Comparison of ENCODE assay signal across 26 mouse cellular contexts in the genomic region with DNA sequence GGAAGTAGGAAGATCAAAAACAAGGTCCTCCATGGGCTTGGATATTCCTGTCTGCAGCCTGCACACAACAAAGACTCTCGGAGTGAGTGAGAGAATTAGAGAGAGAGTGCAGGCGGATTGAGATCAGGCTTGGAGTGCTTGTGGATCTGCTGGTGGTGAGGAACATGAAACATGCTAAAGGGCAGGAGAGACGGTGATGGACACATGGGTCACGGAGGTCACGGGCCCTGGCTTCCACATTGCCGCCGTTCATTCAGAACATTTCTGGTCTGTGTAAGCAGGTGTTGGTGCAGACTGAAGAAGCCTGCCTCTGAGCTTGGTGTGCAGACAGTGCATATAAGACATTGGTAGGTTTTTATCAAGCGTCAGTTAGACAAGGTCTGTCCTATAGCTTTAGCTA. TPM values are rescaled to one million over a fixed set of nuclear protein-coding genes. Genes with fewer than 3 reads are reported as not detected.
DNase-seq lines count a peak whose midpoint lies in the region; ATAC-seq and TF ChIP-seq lines count a peak whose summit lies in the region.
"Had no signal": no experiment of that assay in that cellular context is flagged by ENCODE, and none has a peak within 500 bp of the region (broad histone marks: within the 10 kb centered on the region; RNA-seq: fewer than 3 reads in every experiment).

No protein-coding gene starts in this region.

- peaks cover 42% of the 10 kb centered on the region for H3K36me3 ChIP-seq in kidney, embryonic 14.5 days (ENCODE audit: control insufficient read depth, insufficient read depth, low read length)
- H3K36me3 ChIP-seq in liver, embryonic 15.5 days (replicated peaks): peaks cover 6% of the 10 kb centered on the region
- peaks cover 9% of the 10 kb centered on the region for H3K36me3 ChIP-seq in liver, embryonic 11.5 days (ENCODE audit: control insufficient read depth, insufficient read depth, low read length)
- peaks cover 18% of the 10 kb centered on the region for H3K36me3 ChIP-seq in stomach, embryonic 15.5 days
- peaks cover 3% of the 10 kb centered on the region; the same call in 1 of the 2 replicates for H3K36me3 ChIP-seq in stomach, postnatal 0 days (ENCODE audit: control insufficient read depth, insufficient read depth, low read length)

- H3K27ac ChIP-seq in kidney, embryonic 14.5 days (ENCODE audit: low read depth, low read length): peak overlapping the region; percentile 78; the same call in 1 of the 2 replicates
- 0 out of 2 replicates have a peak overlapping the region, but pooled peaks have one; percentile 69 for H3K27ac ChIP-seq in liver, embryonic 15.5 days (replicated peaks)
- H3K27ac ChIP-seq in liver, embryonic 11.5 days (ENCODE audit: low read depth, low read length): no peak overlapping the region
- peak overlapping the region; percentile 86; the same call in 1 of the 2 replicates for H3K27ac ChIP-seq in stomach, embryonic 15.5 days
- no peak overlapping the region for H3K27ac ChIP-seq in stomach, postnatal 0 days (replicated peaks)
- H3K27ac ChIP-seq: limb, embryonic 10.5 days; macrophage had no signal

- ATAC-seq in kidney, embryonic 14.5 days (ENCODE audit: low FRiP score, low TSS enrichment): no peak
- no peak for ATAC-seq in liver, embryonic 15.5 days (ENCODE audit: insufficient read depth)
- ATAC-seq in liver, embryonic 11.5 days (replicated peaks; ENCODE audit: low FRiP score): no peak
- ATAC-seq in stomach, embryonic 15.5 days (ENCODE audit: insufficient read depth, low FRiP score, low read depth): no peak
- no peak for ATAC-seq in stomach, postnatal 0 days (ENCODE audit: low FRiP score, low TSS enrichment)
- ATAC-seq: forebrain, embryonic 16.5 days; intestine, embryonic 16.5 days; lung, postnatal 0 days had no signal

- no peak for TF ChIP-seq CTCF in stomach, postnatal 0 days (IDR thresholded peaks at IDR 0.05; ENCODE audit: low read depth)

- peak; percentile 15 for DNase-seq in embryo, embryonic 10.5 days (ENCODE audit: low spot score)
- DNase-seq in embryo, embryonic 11 days: no peak
- DNase-seq in kidney, adult 8-10 months: no peak
- no peak for DNase-seq in liver, embryonic 11.5 days (ENCODE audit: low spot score)
- DNase-seq in stomach, postnatal 0 days (ENCODE audit: low spot score): no peak
- DNase-seq: adrenal gland, postnatal 10 days; cerebellum, adult 18-20 months; cerebellum, postnatal 14 days; gastrocnemius, postnatal 10 days; heart, postnatal 10 days; liver, embryonic 13.5 days; retina, postnatal 1 day; right cerebral cortex, postnatal 25 days; spleen, adult 18-20 months; thymus, adult 18-20 months; thymus, postnatal 4 days had no signal

- H3K27me3 ChIP-seq in kidney, embryonic 14.5 days (ENCODE audit: control insufficient read depth, insufficient read depth, low read length): no peaks in the 10 kb centered on the region
- no peaks in the 10 kb centered on the region for H3K27me3 ChIP-seq in liver, embryonic 15.5 days
- no peaks in the 10 kb centered on the region for H3K27me3 ChIP-seq in liver, embryonic 11.5 days (replicated peaks; ENCODE audit: control insufficient read depth, insufficient read depth, low read length)
- H3K27me3 ChIP-seq in stomach, embryonic 15.5 days (replicated peaks): no peaks in the 10 kb centered on the region
- no peaks in the 10 kb centered on the region for H3K27me3 ChIP-seq in stomach, postnatal 0 days (ENCODE audit: control insufficient read depth, insufficient read depth, low read length)
- H3K27me3 ChIP-seq: hindbrain, embryonic 15.5 days; liver, embryonic 13.5 days had no signal

- H3K9me3 ChIP-seq in kidney, embryonic 14.5 days (ENCODE audit: control insufficient read depth, low read length): no peaks in the 10 kb centered on the region
- H3K9me3 ChIP-seq in liver, embryonic 15.5 days (replicated peaks): no peaks in the 10 kb centered on the region
- no peaks in the 10 kb centered on the region for H3K9me3 ChIP-seq in liver, embryonic 11.5 days (ENCODE audit: control insufficient read depth, low read length)
- no peaks in the 10 kb centered on the region for H3K9me3 ChIP-seq in stomach, embryonic 15.5 days
- no peaks in the 10 kb centered on the region for H3K9me3 ChIP-seq in stomach, postnatal 0 days (ENCODE audit: control insufficient read depth, low read length)
- H3K9me3 ChIP-seq: hindbrain, embryonic 15.5 days; limb, embryonic 10.5 days; liver, embryonic 13.5 days had no signal

- 62% methylated on average over 8 of the region's 8 CpGs for WGBS in kidney, embryonic 14.5 days
- 72% methylated on average over 8 of the region's 8 CpGs for WGBS in liver, embryonic 15.5 days (ENCODE audit: insufficient replicate concordance)
- WGBS in liver, embryonic 11.5 days: 84% methylated on average over 8 of the region's 8 CpGs
- 64% methylated on average over 8 of the region's 8 CpGs for WGBS in stomach, embryonic 15.5 days
- WGBS in stomach, postnatal 0 days: 73% methylated on average over 8 of the region's 8 CpGs

- no peak for TF ChIP-seq EP300 in stomach, postnatal 0 days (optimal IDR thresholded peaks at IDR 0.05)

- H3K4me2 ChIP-seq in kidney, embryonic 14.5 days (replicated peaks; ENCODE audit: low read depth, low read length): no peak overlapping the region
- no peak overlapping the region for H3K4me2 ChIP-seq in liver, embryonic 15.5 days
- H3K4me2 ChIP-seq in liver, embryonic 11.5 days: no peak overlapping the region
- H3K4me2 ChIP-seq in stomach, embryonic 15.5 days: no peak overlapping the region
- H3K4me2 ChIP-seq in stomach, postnatal 0 days (replicated peaks; ENCODE audit: low read depth): no peak overlapping the region
- H3K4me2 ChIP-seq: heart, embryonic 11.5 days; hindbrain, embryonic 15.5 days; liver, embryonic 13.5 days had no signal

- H3K4me3 ChIP-seq in kidney, embryonic 14.5 days (ENCODE audit: low read length): no peak overlapping the region
- H3K4me3 ChIP-seq in liver, embryonic 15.5 days (replicated peaks): no peak overlapping the region
- H3K4me3 ChIP-seq in liver, embryonic 11.5 days (ENCODE audit: low read depth, low read length): no peak overlapping the region
- no peak overlapping the region for H3K4me3 ChIP-seq in stomach, embryonic 15.5 days (replicated peaks)
- H3K4me3 ChIP-seq in stomach, postnatal 0 days (ENCODE audit: low read depth, low read length): no peak overlapping the region
- H3K4me3 ChIP-seq: hindbrain, embryonic 15.5 days; limb, embryonic 10.5 days; liver, embryonic 13.5 days had no signal

- H3K4me1 ChIP-seq in kidney, embryonic 14.5 days (ENCODE audit: control insufficient read depth, insufficient read depth, low read length): peaks cover 39% of the 10 kb centered on the region
- peaks cover 12% of the 10 kb centered on the region for H3K4me1 ChIP-seq in liver, embryonic 15.5 days (replicated peaks)
- H3K4me1 ChIP-seq in liver, embryonic 11.5 days (replicated peaks; ENCODE audit: control insufficient read depth, insufficient read depth, low read length): peaks cover 17% of the 10 kb centered on the region
- peaks cover 14% of the 10 kb centered on the region for H3K4me1 ChIP-seq in stomach, embryonic 15.5 days
- peaks cover 7% of the 10 kb centered on the region; the same call in 1 of the 2 replicates for H3K4me1 ChIP-seq in stomach, postnatal 0 days (replicated peaks; ENCODE audit: control insufficient read depth, insufficient read depth)
- H3K4me1 ChIP-seq: limb, embryonic 10.5 days had no signal

- H3K9ac ChIP-seq in kidney, embryonic 14.5 days (ENCODE audit: low read depth, low read length): no peak overlapping the region
- no peak overlapping the region for H3K9ac ChIP-seq in liver, embryonic 15.5 days
- no peak overlapping the region for H3K9ac ChIP-seq in liver, embryonic 11.5 days (ENCODE audit: low read depth, low read length)
- H3K9ac ChIP-seq in stomach, embryonic 15.5 days: no peak overlapping the region
- H3K9ac ChIP-seq in stomach, postnatal 0 days (ENCODE audit: low read length): no peak overlapping the region
- H3K9ac ChIP-seq: hindbrain, embryonic 15.5 days; liver, embryonic 13.5 days had no signal

RNA-seq across cellular contexts. Expression of gene Trp53bp2, which starts 50.5 kb away (rescaled TPM):
- polyA plus RNA-seq in kidney, embryonic 14.5 days (2014; fragmentation: Nextera tagmentation; extraction: Ambion mirVana): 14.6 and 32.4 TPM in 2 replicates
- polyA plus RNA-seq in liver, embryonic 15.5 days (2015; fragmentation: Nextera tagmentation; extraction: Ambion mirVana): 3.5 and 3.8 TPM in 2 replicates
- 12.3 and 14.0 TPM in 2 replicates for polyA plus RNA-seq in liver, embryonic 11.5 days (2014; fragmentation: Nextera tagmentation; extraction: Ambion mirVana)
- 19.9 and 23.1 TPM in 2 replicates for polyA plus RNA-seq in stomach, embryonic 15.5 days (2015; fragmentation: Nextera tagmentation; extraction: Ambion mirVana)
- polyA plus RNA-seq in stomach, postnatal 0 days (2015; fragmentation: Nextera tagmentation; extraction: Ambion mirVana): 9.5 and 10.3 TPM in 2 replicates

RNA-seq across cellular contexts. Expression of gene Capn2, which starts 58.0 kb away (rescaled TPM):
- 52.3 and 94.7 TPM in 2 replicates for polyA plus RNA-seq in kidney, embryonic 14.5 days (2014; fragmentation: Nextera tagmentation; extraction: Ambion mirVana)
- polyA plus RNA-seq in liver, embryonic 15.5 days (2015; fragmentation: Nextera tagmentation; extraction: Ambion mirVana): 24.1 and 26.1 TPM in 2 replicates
- 49.5 and 51.4 TPM in 2 replicates for polyA plus RNA-seq in liver, embryonic 11.5 days (2014; fragmentation: Nextera tagmentation; extraction: Ambion mirVana)
- polyA plus RNA-seq in stomach, embryonic 15.5 days (2015; fragmentation: Nextera tagmentation; extraction: Ambion mirVana): 107 and 108 TPM in 2 replicates
- 54.4 and 55.6 TPM in 2 replicates for polyA plus RNA-seq in stomach, postnatal 0 days (2015; fragmentation: Nextera tagmentation; extraction: Ambion mirVana)

Comparison
In these comparisons a context has a peak if more than half of its experiments do, and no peak if none do; other contexts are left out.
1. H3K27ac ChIP-seq: peak in kidney, embryonic 14.5 days (single experiment), liver, embryonic 15.5 days (single experiment) and stomach, embryonic 15.5 days (single experiment); none in liver, embryonic 11.5 days (single experiment) and stomach, postnatal 0 days (single experiment).